Mouse (Mus musculus): Measurements from ENCODE around the gene Mcat. TPM values are rescaled to one million over a fixed set of nuclear protein-coding genes. Genes with fewer than 3 reads are reported as not detected.

Mcat gene
- 17.3 TPM for total RNA-seq (2023)

GRCm38 (mm10) chr15:83563327-83563856 lies at the start of gene Mcat, which contains the start of gene Tspo:
Mcat (minus strand) TSS chr15:83563787.
Tspo (plus strand) TSS chr15:83563592.

GRCm38 (mm10) chr15:83594513-83595363 lies 31.2 kb upstream of the Mcat start, which contains the start of gene Ttll12:
Ttll12 (minus strand) TSS chr15:83595157.

GRCm38 (mm10) chr15:83526424-83527091 lies 37.0 kb downstream of the Mcat start, which contains the start of gene Bik:
Bik (plus strand) TSS chr15:83526862.

GRCm38 (mm10) chr15:83510805-83511405 lies 52.7 kb downstream of the Mcat start, which contains the start of gene Ttll1:
Ttll1 (minus strand) TSS chr15:83510893.

Other genes starting within 250 kb of the Mcat start
- 5.6 TPM for gene Arfgap3, start 213.5 kb downstream of the Mcat start, total RNA-seq (2023)
- 25.7 TPM for gene Pacsin2, start 99.2 kb downstream of the Mcat start, total RNA-seq (2023)
- 7.5 TPM for gene Ttll1, start 52.9 kb downstream of the Mcat start, total RNA-seq (2023)
- gene Bik, start 36.9 kb downstream of the Mcat start, total RNA-seq (2023), result 4.5 TPM
- gene Tspo, start 195 bp downstream of the Mcat start, total RNA-seq (2023), result 99.1 TPM
- 21.9 TPM for gene Ttll12, start 31.4 kb upstream of the Mcat start, total RNA-seq (2023)
- gene Scube1, start 161.2 kb upstream of the Mcat start, total RNA-seq (2023), result not detected
- gene Mpped1, start 215.7 kb upstream of the Mcat start, total RNA-seq (2023), result not detected

Data from CD8-positive naive resting alpha-beta T cell, adult 57 days (primary cell).